Mouse (Mus musculus) ES-E14 (cell line): ENCODE results near the gene Batf.

ENCODE experiments used
- CHD2 ChIP-seq: IDR thresholded peaks from 2 replicates; pipeline ENCODE4 v1.6.1; 2014; ENCODE audit warnings: mild to moderate bottlenecking, low read depth, low read length, inconsistent platforms
- HCFC1 ChIP-seq: IDR thresholded peaks from 2 replicates; pipeline ENCODE4 v1.6.1; 2012; ENCODE audit warnings: low read length, inconsistent platforms, borderline replicate concordance; ENCODE audit not compliant: insufficient read depth
- MAFK ChIP-seq: IDR thresholded peaks from 2 replicates; pipeline ENCODE4 v1.6.1; 2014; ENCODE audit warnings: mild to moderate bottlenecking, low read depth, low read length, inconsistent platforms; ENCODE audit not compliant: insufficient read depth
- ZNF384 ChIP-seq: IDR thresholded peaks from 2 replicates; pipeline ENCODE4 v1.6.1; 2012; ENCODE audit warnings: low read depth, low read length, inconsistent platforms

DNA sequence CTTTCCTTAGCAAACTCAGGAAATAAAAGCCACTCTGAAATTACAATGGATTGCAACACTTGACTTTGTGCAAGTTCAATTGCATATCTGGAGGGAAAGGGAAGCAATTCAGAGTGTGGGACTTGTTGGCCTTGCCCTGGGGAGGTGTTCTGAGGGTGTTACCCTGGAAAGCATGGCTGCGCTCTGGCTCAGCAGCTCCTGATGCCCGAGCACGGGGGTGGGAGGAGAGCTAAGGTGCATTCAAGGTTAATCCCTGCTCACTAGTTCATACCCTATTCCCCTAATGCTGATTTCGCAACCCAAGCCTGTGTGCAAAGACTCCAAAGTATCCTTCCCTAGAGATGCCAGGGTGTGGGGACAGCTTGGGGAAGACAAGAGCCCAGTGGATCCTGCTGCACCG, 42.7 kb upstream of the Batf start:
- TF ChIP-seq MAFK (no peak), HCFC1 (no peak), ZNF384 (no peak), CHD2 (no peak)
